Mouse (Mus musculus) neural tube, embryonic 13.5 days (tissue): ENCODE measurements around the gene Dsp. TPM values are rescaled to one million over a fixed set of nuclear protein-coding genes. Genes with fewer than 3 reads are reported as not detected.

Experiments
- ATAC-seq: fragments of 200-750 bp; cut with Nextera tagmentation; 2 replicates; pipeline ENCODE4 v1.8.0; 2017; ENCODE audit warnings: low read depth, mild to moderate bottlenecking, moderate TSS enrichment, moderate library complexity
- H3K27ac ChIP-seq: fragments of 300-500 bp; sonication (generic); replicated peaks from 2 replicates; pipeline ENCODE4 v1.5.1; 2015; ENCODE audit warnings: moderate library complexity, mild to moderate bottlenecking, inconsistent platforms
- H3K27me3 ChIP-seq: fragments of 300-500 bp; sonication (generic); 2 replicates; pipeline ENCODE4 v1.6.1; 2015; ENCODE audit warnings: mild to moderate bottlenecking, inconsistent platforms
- H3K36me3 ChIP-seq: fragments of 300-500 bp; sonication (generic); 2 replicates; pipeline ENCODE4 v1.6.1; 2015; ENCODE audit warnings: mild to moderate bottlenecking, inconsistent platforms
- H3K4me1 ChIP-seq: fragments of 300-500 bp; sonication (generic); replicated peaks from 2 replicates; pipeline ENCODE4 v1.6.1; 2015; ENCODE audit warnings: inconsistent platforms
- H3K4me2 ChIP-seq: fragments of 300-500 bp; sonication (generic); 2 replicates; pipeline ENCODE4 v1.6.1; 2015; ENCODE audit warnings: inconsistent platforms, mild to moderate bottlenecking, moderate library complexity
- H3K4me3 ChIP-seq: fragments of 300-500 bp; sonication (generic); 2 replicates; pipeline ENCODE4 v1.5.1; 2015; ENCODE audit warnings: mild to moderate bottlenecking, inconsistent platforms
- H3K9ac ChIP-seq: fragments of 300-500 bp; sonication (generic); 2 replicates; pipeline ENCODE4 v1.6.1; 2015; ENCODE audit warnings: moderate library complexity, mild to moderate bottlenecking, inconsistent platforms
- H3K9me3 ChIP-seq: fragments of 300-500 bp; sonication (generic); 2 replicates; pipeline ENCODE4 v1.6.1; 2016; ENCODE audit warnings: inconsistent platforms
- WGBS: fragments of 180-500 bp; shearing (Covaris S2); methylation state at CpG from one replicate; pipeline ENCODE4 v1.1.7; 2015; 5-methylcytosine and 5-hydroxymethylcytosine counted together
- polyA plus RNA-seq: library from polyadenylated mRNA; unstranded; fragments of >200 nt; fragmentation: Nextera tagmentation; extraction: Ambion mirVana; gene quantifications from 2 replicates; pipeline ENCODE4 v1.2.1, GENCODE M21; 2015

Gene Dsp
- polyA plus RNA-seq, 1 experiment from 2014 or later: 0.15 TPM

- no peak for ATAC-seq
- peaks cover 14% of the 10 kb centered on the region for H3K4me1 ChIP-seq
These were observed 50.3 kb downstream of the Dsp start for GRCm38 (mm10) chr13:38201413-38201812.

GRCm38 (mm10) chr13:38204171-38204570 lies 53.1 kb downstream of the Dsp start:
- Histone ChIP-seq H3K9me3 (no peaks in the 10 kb centered on the region), H3K36me3 (no peaks in the 10 kb centered on the region), H3K4me1 (peaks cover 21% of the 10 kb centered on the region), H3K27me3 (no peaks in the 10 kb centered on the region), H3K4me2 (peak overlapping the region; percentile 67), H3K9ac (no peak overlapping the region), H3K4me3 (peak overlapping the region; percentile 89), H3K27ac (no peak overlapping the region)
- WGBS: 48% methylated on average over 4 of the region's 4 CpGs
- no peak for ATAC-seq

More at GRCm38 (mm10) chr13:38201413-38201812, 50.3 kb downstream of the Dsp start:
- Histone ChIP-seq H3K36me3 (no peaks in the 10 kb centered on the region), H3K4me2 (no peak overlapping the region), H3K4me3 (no peak overlapping the region), H3K27me3 (no peaks in the 10 kb centered on the region), H3K9me3 (peaks cover 4% of the 10 kb centered on the region; the same call in 1 of the 2 replicates), H3K9ac (no peak overlapping the region), H3K27ac (no peak overlapping the region)
- WGBS: 82% methylated on average over 6 of the region's 6 CpGs

- H3K36me3 ChIP-seq: no peaks in the 10 kb centered on the region
- WGBS: under 1% methylated on average over 54 of the region's 59 CpGs
- peak within 1 kb of the TSS; percentile 67 for H3K4me2 ChIP-seq
- peaks cover 21% of the 10 kb centered on the region for H3K4me1 ChIP-seq
- H3K4me3 ChIP-seq: peak within 1 kb of the TSS; percentile 89
- peak; percentile 100 for ATAC-seq
- H3K27ac ChIP-seq: peak within 1 kb of the TSS; percentile 92
- peak within 1 kb of the TSS; percentile 89 for H3K9ac ChIP-seq
- H3K9me3 ChIP-seq: no peaks in the 10 kb centered on the region
- H3K27me3 ChIP-seq: no peaks in the 10 kb centered on the region
These were observed 53.8 kb downstream of the Dsp start, which contains the start of gene Snrnp48 for GRCm38 (mm10) chr13:38204702-38205482. Gene Snrnp48, plus strand, starts transcription at chr13:38204938.

DNA sequence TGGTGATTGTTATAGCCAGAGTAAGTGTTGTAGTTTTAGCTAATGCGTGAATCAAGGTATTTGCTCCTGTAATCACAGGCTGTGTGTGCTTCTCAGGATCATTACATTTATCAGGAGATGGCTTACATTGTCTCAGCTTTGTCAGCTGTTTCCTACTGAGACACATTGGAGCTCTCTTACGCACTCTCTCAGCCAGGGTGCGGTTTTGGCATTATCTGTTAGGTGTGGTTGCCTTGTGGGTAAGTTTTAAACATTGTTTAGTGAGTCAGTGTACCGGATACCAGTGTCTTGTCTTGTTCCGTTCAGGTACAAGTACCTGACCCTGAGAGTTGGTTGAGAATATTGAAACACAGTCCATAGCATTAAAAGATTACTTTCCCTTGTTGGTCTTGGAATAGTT lies 60.0 kb downstream of the Dsp start:
- peaks cover 44% of the 10 kb centered on the region for H3K36me3 ChIP-seq
- peaks cover 10% of the 10 kb centered on the region for H3K4me1 ChIP-seq
- no peak overlapping the region for H3K4me3 ChIP-seq
- H3K27ac ChIP-seq: no peak overlapping the region
- no peaks in the 10 kb centered on the region for H3K27me3 ChIP-seq
- H3K9ac ChIP-seq: no peak overlapping the region
- H3K4me2 ChIP-seq: no peak overlapping the region
- H3K9me3 ChIP-seq: no peaks in the 10 kb centered on the region
- 95% methylated on average over 5 of the region's 5 CpGs for WGBS
- ATAC-seq: no peak

DNA sequence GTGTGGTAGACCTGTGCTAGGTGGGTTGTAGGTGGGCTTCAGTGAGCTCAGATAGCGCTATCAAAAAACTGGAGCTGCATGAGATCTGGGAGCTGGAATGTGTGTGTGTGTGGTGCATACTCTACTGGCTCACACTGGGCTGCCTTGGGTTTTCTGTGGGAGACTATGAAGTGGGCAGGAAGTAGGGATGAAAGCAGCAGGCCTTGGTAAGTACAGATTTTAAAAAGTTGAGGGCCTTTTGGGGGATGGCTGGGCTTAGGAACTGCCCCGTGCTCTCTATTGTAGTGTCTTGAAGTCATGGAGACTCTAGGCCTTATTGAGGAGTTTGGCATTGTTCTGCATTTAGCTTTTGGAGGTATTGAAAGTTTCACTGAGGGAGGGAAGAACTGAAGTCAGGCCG lies 67.6 kb downstream of the Dsp start:
- H3K9me3 ChIP-seq: no peaks in the 10 kb centered on the region
- H3K4me3 ChIP-seq: no peak overlapping the region
- H3K4me1 ChIP-seq: no peaks in the 10 kb centered on the region
- peaks cover 86% of the 10 kb centered on the region for H3K36me3 ChIP-seq
- no peak overlapping the region for H3K27ac ChIP-seq
- WGBS: 93% methylated on average over 3 of the region's 3 CpGs
- no peaks in the 10 kb centered on the region for H3K27me3 ChIP-seq
- no peak overlapping the region for H3K4me2 ChIP-seq
- no peak for ATAC-seq
- no peak overlapping the region for H3K9ac ChIP-seq

GRCm38 (mm10) chr13:38220331-38220730 lies 69.2 kb downstream of the Dsp start:
- H3K4me2 ChIP-seq: no peak overlapping the region
- no peak overlapping the region for H3K9ac ChIP-seq
- ATAC-seq: no peak
- H3K36me3 ChIP-seq: peaks cover 92% of the 10 kb centered on the region
- H3K4me3 ChIP-seq: no peak overlapping the region
- WGBS: 95% methylated on average over 6 of the region's 6 CpGs
- H3K27ac ChIP-seq: no peak overlapping the region
- no peaks in the 10 kb centered on the region for H3K27me3 ChIP-seq
- no peaks in the 10 kb centered on the region for H3K4me1 ChIP-seq
- no peaks in the 10 kb centered on the region for H3K9me3 ChIP-seq

DNA sequence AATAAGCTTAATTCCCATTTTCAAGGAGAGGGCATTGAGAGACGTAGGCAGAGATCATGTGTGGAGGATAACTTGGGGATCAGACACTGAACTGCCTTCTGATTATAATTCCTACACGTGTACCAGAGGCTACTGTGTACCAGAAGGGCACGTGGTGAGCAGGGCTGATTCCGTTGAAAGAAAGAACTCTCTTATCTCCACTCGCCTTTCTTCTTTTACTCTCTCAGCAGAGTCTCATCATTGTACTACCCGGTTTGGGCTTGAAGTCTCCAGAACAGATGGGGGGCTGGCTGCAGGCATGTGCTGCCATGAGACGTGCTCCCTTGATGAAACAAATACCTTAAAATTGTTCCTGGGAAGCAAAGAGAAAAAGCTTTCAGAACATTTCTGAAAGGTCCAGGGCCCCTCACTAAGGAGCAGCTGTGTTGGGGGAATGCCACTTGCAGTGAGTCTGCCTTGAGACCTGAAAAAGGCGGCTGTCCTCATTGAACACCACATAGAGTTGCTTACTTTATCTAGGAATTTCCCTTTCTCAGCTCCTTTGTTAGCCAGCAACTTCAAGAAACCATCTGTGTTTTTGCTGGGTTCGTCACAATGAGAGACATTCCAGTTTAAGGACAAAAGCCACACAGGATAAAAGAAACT lies 79.2 kb downstream of the Dsp start:
- 75% methylated on average over 9 of the region's 9 CpGs for WGBS
- Histone ChIP-seq H3K4me3 (no peak overlapping the region), H3K27ac (no peak overlapping the region), H3K27me3 (no peaks in the 10 kb centered on the region), H3K9me3 (no peaks in the 10 kb centered on the region), H3K4me1 (no peaks in the 10 kb centered on the region), H3K36me3 (peaks cover 44% of the 10 kb centered on the region), H3K9ac (no peak overlapping the region), H3K4me2 (no peak overlapping the region)
- ATAC-seq: no peak

DNA sequence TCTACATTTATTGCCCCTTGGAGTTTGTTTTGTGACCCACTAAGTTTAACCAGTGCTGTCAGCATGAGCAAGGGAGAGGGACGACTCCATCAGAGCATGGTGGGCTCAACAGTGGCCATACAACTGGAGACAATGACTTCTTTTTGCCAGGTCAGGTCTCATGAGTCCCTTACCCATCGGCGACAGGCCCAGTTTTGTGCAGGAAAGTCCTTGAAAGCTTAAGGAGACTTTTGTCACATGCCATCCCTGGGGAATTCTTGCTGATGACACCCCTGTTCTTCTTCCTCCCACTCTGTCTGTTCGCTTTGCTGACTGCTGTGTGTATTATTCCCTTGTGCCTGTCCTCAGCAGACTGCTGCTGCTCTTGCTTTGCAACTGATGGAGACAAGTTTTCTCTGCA lies 81.3 kb downstream of the Dsp start:
- Histone ChIP-seq H3K9ac (no peak overlapping the region), H3K27me3 (no peaks in the 10 kb centered on the region), H3K27ac (no peak overlapping the region), H3K4me1 (no peaks in the 10 kb centered on the region), H3K36me3 (peaks cover 30% of the 10 kb centered on the region), H3K9me3 (no peaks in the 10 kb centered on the region), H3K4me3 (no peak overlapping the region), H3K4me2 (no peak overlapping the region)
- 80% methylated on average over 4 of the region's 4 CpGs for WGBS
- no peak for ATAC-seq

- Histone ChIP-seq H3K36me3 (peaks cover 24% of the 10 kb centered on the region), H3K4me3 (no peak overlapping the region), H3K4me1 (no peaks in the 10 kb centered on the region), H3K9ac (no peak overlapping the region), H3K27me3 (no peaks in the 10 kb centered on the region), H3K27ac (no peak overlapping the region), H3K4me2 (no peak overlapping the region), H3K9me3 (no peaks in the 10 kb centered on the region)
- no peak for ATAC-seq
- WGBS: 67% methylated on average over 3 of the region's 3 CpGs
These were observed 81.9 kb downstream of the Dsp start for GRCm38 (mm10) chr13:38232856-38233625.

- Histone ChIP-seq H3K27ac (no peak overlapping the region), H3K4me2 (no peak overlapping the region), H3K9me3 (no peaks in the 10 kb centered on the region), H3K27me3 (no peaks in the 10 kb centered on the region), H3K4me3 (no peak overlapping the region), H3K4me1 (no peaks in the 10 kb centered on the region), H3K9ac (no peak overlapping the region), H3K36me3 (peaks cover 12% of the 10 kb centered on the region; the same call in 1 of the 2 replicates)
- WGBS: 77% methylated on average over 5 of the region's 5 CpGs
- no peak for ATAC-seq
These were observed 83.6 kb downstream of the Dsp start for GRCm38 (mm10) chr13:38234651-38235050.

GRCm38 (mm10) chr13:38235370-38235769 lies 84.3 kb downstream of the Dsp start:
- no peaks in the 10 kb centered on the region for H3K9me3 ChIP-seq
- ATAC-seq: no peak
- no peak overlapping the region for H3K4me2 ChIP-seq
- no peak overlapping the region for H3K9ac ChIP-seq
- no peak overlapping the region for H3K4me3 ChIP-seq
- WGBS: 81% methylated on average over 3 of the region's 3 CpGs
- peaks cover 11% of the 10 kb centered on the region; the same call in 1 of the 2 replicates for H3K36me3 ChIP-seq
- no peak overlapping the region for H3K27ac ChIP-seq
- no peaks in the 10 kb centered on the region for H3K4me1 ChIP-seq
- H3K27me3 ChIP-seq: no peaks in the 10 kb centered on the region

GRCm38 (mm10) chr13:38248151-38248550 lies 97.1 kb downstream of the Dsp start:
- Histone ChIP-seq H3K4me2 (no peak overlapping the region), H3K4me3 (no peak overlapping the region), H3K9ac (no peak overlapping the region), H3K4me1 (no peaks in the 10 kb centered on the region), H3K9me3 (no peaks in the 10 kb centered on the region), H3K27ac (no peak overlapping the region), H3K27me3 (no peaks in the 10 kb centered on the region), H3K36me3 (no peaks in the 10 kb centered on the region)
- no peak for ATAC-seq
- WGBS: 78% methylated on average over 5 of the region's 5 CpGs
